Mouse (Mus musculus) lung, postnatal 4 days (tissue): Measurements from ENCODE around the gene Msantd4.
"Not testable (repeated sequence)": the region's sequence is repeated elsewhere in the genome, so short reads cannot be mapped to it uniquely, and the experiment has no call there.

Experiments
- DNase-seq, 2 experiments: peaks; one replicate each; pipeline ENCODE4 v3.0.0; 2021

Gene Msantd4

GRCm38 (mm10) chr9:4375828-4376639 lies at the start of gene Msantd4:
TSS of gene Msantd4 (plus strand) at chr9:4376562.
- peak; percentile 97 to 99 for DNase-seq

DNA sequence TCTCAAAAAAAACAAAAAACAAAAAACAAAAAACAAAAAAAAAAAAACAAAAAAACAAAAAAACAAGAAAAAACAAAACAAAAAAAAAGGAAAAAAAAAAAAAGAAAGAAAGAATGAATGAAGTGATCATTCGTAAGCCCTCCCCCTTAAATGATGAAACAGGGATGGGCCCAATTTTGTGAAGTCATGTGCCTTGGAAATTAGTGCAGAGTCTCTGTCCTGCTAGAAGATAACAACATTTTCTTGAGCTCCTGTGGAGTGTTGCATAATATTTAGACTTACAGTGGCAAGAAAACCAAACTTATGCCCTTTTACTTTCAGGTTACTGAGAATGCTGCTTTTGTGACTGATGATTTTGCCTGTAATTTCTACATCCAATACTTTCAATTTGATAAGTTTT lies 23.2 kb upstream of the Msantd4 start:
- no peak for DNase-seq

DNA sequence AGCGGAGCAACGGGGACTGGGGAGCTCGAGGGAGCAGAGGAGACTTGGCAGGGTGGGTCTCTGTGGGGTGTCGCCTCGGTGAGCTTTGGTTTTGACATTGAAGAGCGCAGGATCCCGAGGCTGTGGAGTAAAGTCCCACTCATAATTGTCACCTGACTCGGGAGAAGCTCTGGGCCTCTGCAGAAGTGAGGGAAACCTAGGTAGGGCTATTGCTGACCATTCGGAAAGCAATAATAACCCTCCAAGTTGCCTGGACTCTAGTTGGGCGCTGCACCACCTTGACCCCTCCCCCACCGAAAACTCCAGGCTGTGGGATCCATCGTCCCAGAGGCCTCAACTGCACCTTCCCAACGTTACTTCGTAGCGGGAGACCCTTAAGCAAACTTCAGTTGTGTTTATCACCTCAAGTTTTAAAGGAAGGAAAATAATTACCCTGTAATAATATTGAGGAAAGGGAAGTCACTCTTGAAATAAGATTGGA lies 318 bp downstream of the Msantd4 start:
- DNase-seq, result no peak

GRCm38 (mm10) chr9:4400801-4401200 lies 24.4 kb downstream of the Msantd4 start:
- DNase-seq, result not testable (repeated sequence)
